Mouse (Mus musculus): ENCODE data around the gene Mab21l2. TPM values are rescaled to one million over a fixed set of nuclear protein-coding genes. Genes with fewer than 3 reads are reported as not detected.

Mab21l2 gene
- 5.3 and 9.0 TPM in 2 replicates for polyA plus RNA-seq (2012; rRNA removed; ENCODE audit: low replicate concordance)

DNA sequence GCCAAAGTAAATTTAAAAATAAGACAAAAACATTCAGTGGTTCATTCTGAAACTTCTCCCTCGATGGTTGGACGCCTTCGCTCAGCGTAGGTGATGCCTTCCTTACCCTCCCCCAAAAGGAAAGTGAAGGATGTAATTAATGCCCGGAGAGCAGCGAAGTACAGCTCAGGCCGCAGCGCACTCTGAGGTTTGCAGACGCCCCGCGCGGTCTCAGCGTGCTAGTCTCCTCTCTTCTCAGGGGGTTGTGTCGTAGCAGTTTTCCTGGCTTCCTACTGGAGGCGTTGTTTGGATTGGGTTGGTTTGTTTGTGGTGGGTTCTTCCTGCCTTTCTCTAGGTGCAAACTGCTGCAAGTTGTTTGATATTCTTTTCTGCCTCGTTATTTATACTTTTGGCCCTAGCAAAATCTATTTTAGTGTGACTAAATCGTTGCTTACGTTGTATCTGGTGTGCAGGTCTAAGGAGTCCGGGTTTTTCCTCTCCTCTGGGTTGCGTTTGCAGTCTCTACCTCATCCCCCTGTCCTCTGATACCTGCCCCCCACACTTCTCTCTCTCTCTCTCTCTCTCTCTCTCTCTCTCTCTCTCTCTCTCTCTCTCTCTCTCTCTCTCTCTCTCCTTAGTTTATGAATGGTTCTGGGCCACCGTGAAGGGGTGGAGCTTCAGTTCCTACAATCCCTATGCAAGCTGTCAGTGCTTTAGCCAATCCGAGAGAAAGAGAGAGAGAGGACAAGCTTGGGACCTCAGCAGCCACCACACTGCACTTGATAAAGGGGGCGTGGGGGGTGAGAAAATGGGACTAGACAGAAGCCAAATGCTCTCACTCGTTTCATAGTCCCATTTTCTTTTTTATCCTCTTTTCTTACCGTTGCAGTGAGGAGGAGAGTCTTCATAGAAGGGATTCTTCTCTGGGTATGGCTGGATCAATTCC is at the start of gene Mab21l2:
Gene Mab21l2 (minus strand): TSS at position 539 of the 925 bp plus-strand sequence.

